Mouse (Mus musculus): ENCODE data around the gene Ctnna3. TPM values are rescaled to one million over a fixed set of nuclear protein-coding genes. Genes with fewer than 3 reads are reported as not detected.

Gene Ctnna3
- polyA plus RNA-seq, 1 experiment from 2014 or later: 0.40 TPM

DNA sequence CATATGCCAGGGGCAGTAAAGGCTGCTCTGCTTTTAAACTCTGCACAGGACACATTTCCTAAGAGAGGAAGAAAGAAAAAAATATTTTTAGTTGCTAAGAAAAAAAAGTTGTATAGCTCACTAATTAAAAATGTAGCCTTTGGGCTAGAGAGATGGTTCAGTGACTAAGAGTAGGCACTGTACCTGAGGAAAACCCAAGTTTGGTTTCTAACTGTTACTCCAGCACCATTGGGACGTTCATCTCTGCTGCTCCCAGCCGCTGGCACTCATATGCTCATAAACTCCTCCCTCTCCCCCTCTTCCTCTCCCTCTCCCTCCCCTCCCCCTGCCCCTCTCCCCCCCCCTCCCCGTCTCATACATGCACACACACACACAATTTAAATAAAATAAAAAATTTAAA lies 1441.0 kb downstream of the Ctnna3 start:
- Histone ChIP-seq H3K36me3 (ENCODE audit: control insufficient read depth, insufficient read depth, low read length) (no peaks in the 10 kb centered on the region), H3K9ac (ENCODE audit: low read depth, low read length) (no peak overlapping the region), H3K27me3 (replicated peaks; ENCODE audit: control insufficient read depth, insufficient read depth, low read length) (no peaks in the 10 kb centered on the region), H3K9me3 (ENCODE audit: control insufficient read depth, low read length) (no peaks in the 10 kb centered on the region), H3K4me2 (no peak overlapping the region), H3K4me3 (ENCODE audit: low read depth, low read length) (no peak overlapping the region), H3K27ac (ENCODE audit: low read depth, low read length) (no peak overlapping the region), H3K4me1 (replicated peaks; ENCODE audit: control insufficient read depth, insufficient read depth, low read length) (no peaks in the 10 kb centered on the region)
- DNase-seq (ENCODE audit: low spot score) (no peak), ATAC-seq (replicated peaks; ENCODE audit: low FRiP score) (no peak)
- WGBS: 67% methylated on average over 2 of the region's 3 CpGs

DNA sequence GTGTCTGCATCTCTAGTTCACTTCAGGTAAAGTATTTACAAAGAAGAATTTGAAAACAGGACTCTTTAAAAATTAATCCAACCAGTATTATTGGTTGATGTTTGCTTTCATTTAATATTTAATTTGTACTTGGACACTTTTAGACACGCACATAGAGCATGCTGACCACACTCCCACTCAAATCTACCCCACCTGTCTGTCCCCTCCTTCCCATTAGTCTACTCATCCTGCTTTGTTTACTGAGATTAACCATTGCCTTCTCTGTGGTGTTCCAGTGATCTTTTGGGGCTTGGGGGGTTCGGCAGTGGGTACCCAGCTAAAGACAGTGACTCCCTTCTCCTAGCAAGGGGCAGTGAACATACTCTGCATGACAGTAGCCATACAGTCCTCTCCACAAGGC lies 1446.6 kb downstream of the Ctnna3 start:
- Histone ChIP-seq H3K4me3 (ENCODE audit: low read depth, low read length) (no peak overlapping the region), H3K4me1 (replicated peaks; ENCODE audit: control insufficient read depth, insufficient read depth, low read length) (no peaks in the 10 kb centered on the region), H3K9ac (ENCODE audit: low read depth, low read length) (no peak overlapping the region), H3K27me3 (replicated peaks; ENCODE audit: control insufficient read depth, insufficient read depth, low read length) (no peaks in the 10 kb centered on the region), H3K27ac (ENCODE audit: low read depth, low read length) (no peak overlapping the region), H3K4me2 (no peak overlapping the region), H3K36me3 (ENCODE audit: control insufficient read depth, insufficient read depth, low read length) (no peaks in the 10 kb centered on the region), H3K9me3 (ENCODE audit: control insufficient read depth, low read length) (no peaks in the 10 kb centered on the region)
- 67% methylated on average over 2 of the region's 2 CpGs for WGBS
- ATAC-seq (replicated peaks; ENCODE audit: low FRiP score): no peak
- no peak for DNase-seq (ENCODE audit: low spot score)

DNA sequence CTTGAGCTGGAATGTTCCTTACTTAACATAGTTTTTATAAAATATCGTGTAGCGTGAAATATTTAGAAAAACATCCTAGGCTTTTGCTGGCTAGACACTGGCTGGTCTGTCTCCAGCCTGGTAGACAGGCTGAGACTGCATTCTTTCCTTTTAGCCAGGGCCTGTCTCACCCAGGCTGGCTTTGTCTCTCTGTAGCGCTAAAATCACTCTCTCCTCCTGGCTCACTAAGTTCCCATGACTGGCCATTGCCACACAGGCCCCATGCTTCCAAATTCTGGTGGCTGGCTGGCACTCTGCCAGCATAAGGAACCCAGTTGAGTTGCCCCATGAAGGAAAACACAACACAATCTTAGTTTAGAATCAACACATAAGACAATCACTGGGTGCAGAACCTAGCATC lies 1450.0 kb downstream of the Ctnna3 start:
- Histone ChIP-seq H3K27ac (ENCODE audit: low read depth, low read length) (no peak overlapping the region), H3K4me3 (ENCODE audit: low read depth, low read length) (no peak overlapping the region), H3K4me2 (no peak overlapping the region), H3K36me3 (ENCODE audit: control insufficient read depth, insufficient read depth, low read length) (no peaks in the 10 kb centered on the region), H3K9me3 (ENCODE audit: control insufficient read depth, low read length) (no peaks in the 10 kb centered on the region), H3K4me1 (replicated peaks; ENCODE audit: control insufficient read depth, insufficient read depth, low read length) (no peaks in the 10 kb centered on the region), H3K27me3 (replicated peaks; ENCODE audit: control insufficient read depth, insufficient read depth, low read length) (no peaks in the 10 kb centered on the region), H3K9ac (ENCODE audit: low read depth, low read length) (no peak overlapping the region)
- DNase-seq (ENCODE audit: low spot score) (no peak), ATAC-seq (replicated peaks; ENCODE audit: low FRiP score) (no peak)
- WGBS: 81% methylated on average over 3 of the region's 3 CpGs

DNA sequence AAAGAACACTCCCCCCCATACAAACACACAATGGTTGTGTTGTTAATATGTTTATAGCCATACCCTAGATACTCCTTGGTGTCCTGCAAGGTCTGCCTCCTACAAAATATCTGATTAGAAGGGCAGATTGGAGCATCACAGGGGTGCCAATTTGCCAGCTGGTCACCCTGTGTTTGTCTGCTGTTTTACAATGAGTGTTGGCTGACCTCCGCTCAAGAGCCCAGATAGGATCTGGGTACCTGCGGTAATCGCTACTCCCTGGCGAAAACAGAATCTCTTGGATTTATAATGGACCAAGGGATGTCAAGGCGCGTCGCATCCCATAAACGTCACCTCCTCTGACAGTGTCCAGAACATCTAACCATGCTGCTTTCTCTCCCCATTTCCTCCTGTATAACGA lies 1457.0 kb downstream of the Ctnna3 start:
- Histone ChIP-seq H3K9ac (ENCODE audit: low read depth, low read length) (no peak overlapping the region), H3K27ac (ENCODE audit: low read depth, low read length) (no peak overlapping the region), H3K4me3 (ENCODE audit: low read depth, low read length) (no peak overlapping the region), H3K9me3 (ENCODE audit: control insufficient read depth, low read length) (no peaks in the 10 kb centered on the region), H3K27me3 (replicated peaks; ENCODE audit: control insufficient read depth, insufficient read depth, low read length) (no peaks in the 10 kb centered on the region), H3K4me2 (no peak overlapping the region), H3K36me3 (ENCODE audit: control insufficient read depth, insufficient read depth, low read length) (no peaks in the 10 kb centered on the region), H3K4me1 (replicated peaks; ENCODE audit: control insufficient read depth, insufficient read depth, low read length) (no peaks in the 10 kb centered on the region)
- DNase-seq (ENCODE audit: low spot score) (no peak), ATAC-seq (replicated peaks; ENCODE audit: low FRiP score) (no peak)
- 87% methylated on average over 9 of the region's 9 CpGs for WGBS

DNA sequence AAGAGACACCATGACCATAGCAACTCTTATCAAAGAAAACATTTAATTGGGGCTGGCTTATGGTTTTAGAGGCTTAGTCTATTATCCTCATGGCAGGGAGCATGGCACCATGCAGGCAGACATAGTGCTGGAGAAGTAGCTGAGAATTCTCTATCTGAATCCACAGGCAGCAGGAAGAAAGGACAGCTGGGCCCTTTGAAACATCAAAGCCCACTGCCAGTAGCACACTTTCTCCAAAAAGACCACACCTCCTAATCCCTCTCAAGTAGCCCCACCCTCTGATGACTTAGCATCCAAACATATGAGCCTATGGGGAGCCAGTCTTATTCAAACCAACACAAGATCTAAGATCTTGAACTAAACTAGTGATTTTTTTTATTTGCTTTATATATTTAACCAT lies 1462.6 kb downstream of the Ctnna3 start:
- Histone ChIP-seq H3K36me3 (ENCODE audit: control insufficient read depth, insufficient read depth, low read length) (no peaks in the 10 kb centered on the region), H3K4me1 (replicated peaks; ENCODE audit: control insufficient read depth, insufficient read depth, low read length) (no peaks in the 10 kb centered on the region), H3K4me3 (ENCODE audit: low read depth, low read length) (no peak overlapping the region), H3K9me3 (ENCODE audit: control insufficient read depth, low read length) (no peaks in the 10 kb centered on the region), H3K4me2 (no peak overlapping the region), H3K27me3 (replicated peaks; ENCODE audit: control insufficient read depth, insufficient read depth, low read length) (no peaks in the 10 kb centered on the region), H3K27ac (ENCODE audit: low read depth, low read length) (no peak overlapping the region), H3K9ac (ENCODE audit: low read depth, low read length) (no peak overlapping the region)
- ATAC-seq (replicated peaks; ENCODE audit: low FRiP score) (no peak), DNase-seq (ENCODE audit: low spot score) (no peak)

DNA sequence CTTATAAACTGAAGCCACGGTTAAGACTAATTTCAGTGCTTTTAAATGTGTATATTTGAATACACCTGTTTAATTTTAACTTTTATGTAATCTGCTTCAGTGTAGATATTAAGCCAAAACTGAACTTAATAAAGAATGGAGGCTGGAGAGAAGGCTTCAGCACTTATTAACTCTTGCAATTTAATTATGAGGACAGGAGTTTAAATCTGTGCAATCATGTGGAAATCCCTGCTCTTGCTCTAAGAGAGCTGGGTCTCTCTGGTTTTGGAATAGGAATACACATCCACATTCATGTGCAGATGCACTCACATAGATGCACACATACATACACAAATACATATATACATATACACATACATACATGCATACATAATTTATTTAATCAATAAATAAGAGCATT lies 1468.8 kb downstream of the Ctnna3 start:
- H3K4me1 ChIP-seq (replicated peaks; ENCODE audit: control insufficient read depth, insufficient read depth, low read length): no peaks in the 10 kb centered on the region
- no peak overlapping the region for H3K27ac ChIP-seq (ENCODE audit: low read depth, low read length)
- WGBS: 78% methylated on average over 1 of the region's 1 CpGs
- no peak overlapping the region for H3K4me2 ChIP-seq
- no peaks in the 10 kb centered on the region for H3K36me3 ChIP-seq (ENCODE audit: control insufficient read depth, insufficient read depth, low read length)
- no peak for ATAC-seq (replicated peaks; ENCODE audit: low FRiP score)
- H3K9ac ChIP-seq (ENCODE audit: low read depth, low read length): no peak overlapping the region
- no peak for DNase-seq (ENCODE audit: low spot score)
- H3K4me3 ChIP-seq (ENCODE audit: low read depth, low read length): no peak overlapping the region
- H3K27me3 ChIP-seq (replicated peaks; ENCODE audit: control insufficient read depth, insufficient read depth, low read length): no peaks in the 10 kb centered on the region
- no peaks in the 10 kb centered on the region for H3K9me3 ChIP-seq (ENCODE audit: control insufficient read depth, low read length)

DNA sequence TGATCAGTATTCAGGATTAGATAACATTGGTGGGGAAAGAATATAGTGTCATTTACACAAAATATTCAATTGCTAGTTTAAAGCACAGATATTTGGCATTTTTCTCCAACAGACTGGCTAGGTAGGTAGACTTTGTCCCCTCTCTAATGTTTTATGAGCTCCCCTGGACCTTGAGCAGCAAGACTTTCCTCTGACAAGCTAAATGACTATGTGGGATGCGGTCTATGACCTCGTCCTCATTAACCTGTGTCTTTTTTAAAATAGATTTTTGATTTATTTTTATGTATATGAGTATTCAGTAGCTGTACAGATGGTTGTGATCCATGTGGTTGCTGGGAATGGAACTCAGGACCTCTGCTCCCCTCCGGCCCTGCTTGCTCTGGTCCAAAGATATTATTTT lies 1471.8 kb downstream of the Ctnna3 start:
- H3K4me3 ChIP-seq (ENCODE audit: low read depth, low read length): no peak overlapping the region
- 68% methylated on average over 3 of the region's 3 CpGs for WGBS

DNA sequence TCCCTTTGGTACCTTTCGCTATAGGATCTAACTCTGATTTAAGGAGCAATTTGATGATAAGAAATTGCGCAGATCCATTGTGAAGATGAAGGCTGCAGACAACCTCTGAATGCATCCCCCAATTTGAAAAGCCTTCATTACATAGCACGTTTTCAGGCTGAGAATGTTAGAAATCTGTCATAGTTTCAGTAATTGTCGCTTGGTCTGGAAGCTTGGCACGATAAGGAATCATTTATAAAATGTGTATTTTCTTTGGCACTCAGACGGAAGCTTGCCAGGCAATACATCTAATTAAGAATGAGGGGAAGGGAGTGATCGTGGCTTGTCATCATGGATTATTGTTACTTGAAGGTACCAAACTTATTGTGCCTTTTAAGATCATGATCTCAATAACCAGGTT lies 1511.1 kb downstream of the Ctnna3 start:
- ATAC-seq (replicated peaks; ENCODE audit: low FRiP score): no peak
- H3K4me2 ChIP-seq: no peak overlapping the region
- H3K27me3 ChIP-seq (replicated peaks; ENCODE audit: control insufficient read depth, insufficient read depth, low read length): no peaks in the 10 kb centered on the region
- H3K9ac ChIP-seq (ENCODE audit: low read depth, low read length): no peak overlapping the region
- H3K4me1 ChIP-seq (replicated peaks; ENCODE audit: control insufficient read depth, insufficient read depth, low read length): no peaks in the 10 kb centered on the region
- H3K36me3 ChIP-seq (ENCODE audit: control insufficient read depth, insufficient read depth, low read length): no peaks in the 10 kb centered on the region
- no peak for DNase-seq (ENCODE audit: low spot score)
- no peaks in the 10 kb centered on the region for H3K9me3 ChIP-seq (ENCODE audit: control insufficient read depth, low read length)
- H3K4me3 ChIP-seq (ENCODE audit: low read depth, low read length): no peak overlapping the region
- no peak overlapping the region for H3K27ac ChIP-seq (ENCODE audit: low read depth, low read length)
- 78% methylated on average over 7 of the region's 7 CpGs for WGBS

More for the DNA sequence above, 1471.8 kb downstream of the Ctnna3 start:
- Histone ChIP-seq H3K9me3 (ENCODE audit: control insufficient read depth, low read length) (no peaks in the 10 kb centered on the region), H3K4me1 (replicated peaks; ENCODE audit: control insufficient read depth, insufficient read depth, low read length) (no peaks in the 10 kb centered on the region), H3K36me3 (ENCODE audit: control insufficient read depth, insufficient read depth, low read length) (no peaks in the 10 kb centered on the region), H3K4me2 (no peak overlapping the region), H3K27ac (ENCODE audit: low read depth, low read length) (no peak overlapping the region), H3K9ac (ENCODE audit: low read depth, low read length) (no peak overlapping the region), H3K27me3 (replicated peaks; ENCODE audit: control insufficient read depth, insufficient read depth, low read length) (no peaks in the 10 kb centered on the region)
- DNase-seq (ENCODE audit: low spot score) (no peak), ATAC-seq (replicated peaks; ENCODE audit: low FRiP score) (no peak)

DNA sequence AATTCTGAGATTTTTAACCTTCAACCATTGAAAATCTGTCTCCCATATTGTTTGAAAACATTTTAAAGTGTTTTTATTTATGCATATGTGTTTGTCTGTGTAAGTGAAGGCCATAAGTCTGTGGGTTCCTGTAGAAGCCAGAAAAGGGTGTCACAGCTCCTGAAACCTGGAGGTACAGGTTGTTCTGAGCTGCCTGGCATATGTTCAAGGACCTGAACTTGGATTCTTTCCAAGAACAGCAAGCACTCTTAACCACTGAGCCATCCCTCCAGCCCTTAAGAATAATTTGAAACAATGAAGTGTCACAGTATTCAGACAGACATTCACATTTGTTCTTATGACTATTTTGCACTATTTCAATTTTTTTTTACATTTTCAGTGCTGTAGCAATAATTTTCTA lies 1528.5 kb downstream of the Ctnna3 start:
- Histone ChIP-seq H3K9me3 (ENCODE audit: control insufficient read depth, low read length) (no peaks in the 10 kb centered on the region), H3K36me3 (ENCODE audit: control insufficient read depth, insufficient read depth, low read length) (no peaks in the 10 kb centered on the region), H3K4me3 (ENCODE audit: low read depth, low read length) (no peak overlapping the region), H3K27me3 (replicated peaks; ENCODE audit: control insufficient read depth, insufficient read depth, low read length) (no peaks in the 10 kb centered on the region), H3K4me1 (replicated peaks; ENCODE audit: control insufficient read depth, insufficient read depth, low read length) (no peaks in the 10 kb centered on the region), H3K9ac (ENCODE audit: low read depth, low read length) (no peak overlapping the region), H3K4me2 (no peak overlapping the region), H3K27ac (ENCODE audit: low read depth, low read length) (no peak overlapping the region)
- no peak for DNase-seq (ENCODE audit: low spot score)
- no peak for ATAC-seq (replicated peaks; ENCODE audit: low FRiP score)
